Mouse (Mus musculus): ENCODE data around the gene Zfp748. TPM values are rescaled to one million over a fixed set of nuclear protein-coding genes. Genes with fewer than 3 reads are reported as not detected.

Zfp748 gene
- total RNA-seq (2014; rRNA removed) (14.3 and 23.1 TPM in 2 replicates), polyA plus RNA-seq (2015; fragmentation: Nextera tagmentation; extraction: Ambion mirVana) (7.6 and 7.8 TPM in 2 replicates)

DNA sequence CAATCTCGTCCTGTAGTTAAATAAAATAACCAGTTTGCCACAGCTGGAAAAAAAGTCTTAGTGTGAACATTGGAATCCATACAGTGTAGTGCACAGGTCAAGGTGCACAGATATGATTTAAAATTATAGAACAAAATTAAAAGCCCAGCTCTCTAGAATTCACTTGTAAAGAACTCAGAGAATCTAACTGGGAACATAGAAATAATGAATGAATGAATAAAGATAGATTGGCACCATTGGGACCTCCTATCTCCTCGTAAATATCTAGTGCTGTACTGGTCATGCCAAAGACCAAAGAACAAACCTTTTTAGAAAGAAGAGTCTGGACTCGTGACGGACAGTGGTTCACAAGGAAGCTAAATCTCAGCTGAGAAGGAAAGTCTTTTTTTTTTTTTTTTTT is at the start of gene Zfp748:
Gene Zfp748, minus strand, starts transcription at position 101 of the 400 bp plus-strand sequence.
- no peak for TF ChIP-seq CTCF (IDR thresholded peaks at IDR 0.05; ENCODE audit: low read depth)
- Histone ChIP-seq H3K9me3 (ENCODE audit: low read length) (no peaks in the 10 kb centered on the region), H3K4me1 (ENCODE audit: insufficient read depth, low read length) (peaks cover 7% of the 10 kb centered on the region), H3K9ac (replicated peaks; ENCODE audit: low read length) (peak within 1 kb of the TSS; percentile 79), H3K4me3 (ENCODE audit: low read length) (peak within 1 kb of the TSS; percentile 84), H3K4me2 (ENCODE audit: low read depth, low read length) (peak within 1 kb of the TSS; percentile 82), H3K36me3 (ENCODE audit: insufficient read depth, low read length) (no peaks in the 10 kb centered on the region), H3K27me3 (ENCODE audit: insufficient read depth, low read length) (no peaks in the 10 kb centered on the region), H3K27ac (peak within 1 kb of the TSS; percentile 87)
- 72% methylated on average over 4 of the region's 4 CpGs for WGBS
- ATAC-seq: no peak
- no peak for DNase-seq (ENCODE audit: low spot score)

DNA sequence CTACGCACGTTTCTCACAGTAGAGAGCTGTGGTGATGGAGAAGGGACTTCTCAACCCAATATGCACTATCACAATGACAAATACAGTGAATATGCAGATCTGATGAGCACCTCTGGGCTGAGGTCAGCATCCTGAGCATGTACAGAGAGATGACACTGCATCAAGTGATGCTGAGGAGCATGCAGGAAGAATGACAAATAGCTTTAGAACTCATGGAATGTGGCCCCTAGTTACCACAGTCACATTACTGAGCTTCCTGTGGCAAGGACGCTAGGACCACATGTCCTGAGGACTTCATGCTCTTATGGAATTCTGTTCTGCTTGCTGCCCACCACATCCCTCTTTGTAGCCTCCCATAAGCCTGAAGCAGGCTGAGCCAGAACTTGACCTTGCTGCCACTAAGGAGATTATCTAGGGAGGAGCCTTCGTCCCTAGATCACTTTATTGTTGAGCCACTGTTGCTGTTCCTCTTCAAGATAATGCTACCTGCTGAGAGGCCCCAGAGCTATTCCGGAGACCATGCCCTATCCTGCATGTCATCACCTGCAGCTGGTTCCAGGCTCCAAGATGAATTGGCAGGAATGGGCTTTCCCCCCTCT is 19.1 kb upstream of the Zfp748 start:
- no peaks in the 10 kb centered on the region for H3K36me3 ChIP-seq (ENCODE audit: insufficient read depth, low read length)
- no peak overlapping the region for H3K27ac ChIP-seq
- no peak for ATAC-seq
- 74% methylated on average over 5 of the region's 5 CpGs for WGBS
- H3K9ac ChIP-seq (replicated peaks; ENCODE audit: low read length): no peak overlapping the region
- no peak for DNase-seq (ENCODE audit: low spot score)
- H3K4me1 ChIP-seq (ENCODE audit: insufficient read depth, low read length): no peaks in the 10 kb centered on the region
- H3K4me2 ChIP-seq (ENCODE audit: low read depth, low read length): no peak overlapping the region
- H3K9me3 ChIP-seq (ENCODE audit: low read length): no peaks in the 10 kb centered on the region
- TF ChIP-seq CTCF (IDR thresholded peaks at IDR 0.05; ENCODE audit: low read depth): no peak
- H3K27me3 ChIP-seq (ENCODE audit: insufficient read depth, low read length): no peaks in the 10 kb centered on the region
- no peak overlapping the region for H3K4me3 ChIP-seq (ENCODE audit: low read length)

GRCm38 (mm10) chr13:67552505-67553346 is 904 bp downstream of the Zfp748 start:
- WGBS: under 1% methylated on average over 44 of the region's 44 CpGs
- TF ChIP-seq CTCF (IDR thresholded peaks at IDR 0.05; ENCODE audit: low read depth): 0 out of 2 replicates have a peak, but pooled peaks have one; percentile 13
- Histone ChIP-seq H3K4me1 (ENCODE audit: insufficient read depth, low read length) (peaks cover 7% of the 10 kb centered on the region), H3K27me3 (ENCODE audit: insufficient read depth, low read length) (no peaks in the 10 kb centered on the region), H3K27ac (peak overlapping the region; percentile 87), H3K4me3 (ENCODE audit: low read length) (peak overlapping the region; percentile 84), H3K4me2 (ENCODE audit: low read depth, low read length) (peak overlapping the region; percentile 82), H3K9ac (replicated peaks; ENCODE audit: low read length) (peak overlapping the region; percentile 79), H3K36me3 (ENCODE audit: insufficient read depth, low read length) (no peaks in the 10 kb centered on the region), H3K9me3 (ENCODE audit: low read length) (no peaks in the 10 kb centered on the region)
- DNase-seq (ENCODE audit: low spot score) (peak; percentile 95), ATAC-seq (peak; percentile 99)

GRCm38 (mm10) chr13:67545941-67546340 is 7.7 kb downstream of the Zfp748 start:
- Histone ChIP-seq H3K4me2 (ENCODE audit: low read depth, low read length) (no peak overlapping the region), H3K4me1 (ENCODE audit: insufficient read depth, low read length) (no peaks in the 10 kb centered on the region), H3K27ac (no peak overlapping the region), H3K27me3 (ENCODE audit: insufficient read depth, low read length) (no peaks in the 10 kb centered on the region), H3K4me3 (ENCODE audit: low read length) (no peak overlapping the region), H3K9ac (replicated peaks; ENCODE audit: low read length) (no peak overlapping the region), H3K36me3 (ENCODE audit: insufficient read depth, low read length) (peaks cover 21% of the 10 kb centered on the region), H3K9me3 (ENCODE audit: low read length) (no peaks in the 10 kb centered on the region)
- no peak for TF ChIP-seq CTCF (IDR thresholded peaks at IDR 0.05; ENCODE audit: low read depth)
- no peak for DNase-seq (ENCODE audit: low spot score)
- 82% methylated on average over 1 of the region's 1 CpGs for WGBS
- ATAC-seq: no peak

DNA sequence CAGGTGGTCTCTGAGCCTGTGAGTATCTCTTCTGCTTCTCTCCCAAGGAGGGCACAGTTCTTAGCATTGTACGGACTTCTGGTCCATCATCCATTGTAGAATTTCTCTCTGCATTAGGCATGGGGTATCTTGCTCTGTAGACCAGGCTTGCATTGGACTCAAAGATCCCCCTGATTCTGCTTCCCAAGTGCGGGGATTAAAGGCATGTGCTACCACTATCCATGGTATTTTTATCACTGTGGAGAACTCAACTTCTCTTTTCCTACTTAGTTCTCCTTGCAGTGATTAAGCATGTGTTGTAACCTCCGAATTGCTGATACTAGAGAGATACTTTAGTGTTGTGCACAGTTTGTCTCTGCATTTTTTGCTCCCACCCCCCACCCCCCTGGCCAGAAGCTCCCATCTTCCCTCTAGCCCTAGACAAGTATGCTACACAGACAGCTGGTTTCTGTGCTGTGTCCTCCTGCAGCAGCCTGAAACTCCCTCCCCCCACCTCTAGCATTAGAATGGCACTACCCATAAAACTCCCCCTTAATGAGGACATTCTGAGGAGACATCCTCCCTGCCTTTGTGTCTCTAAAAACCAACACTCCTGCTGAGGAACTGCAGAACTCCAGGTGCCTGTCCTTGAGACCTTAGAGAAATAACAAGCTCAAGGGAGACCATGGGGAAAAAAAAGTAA is 26.4 kb downstream of the Zfp748 start:
- no peaks in the 10 kb centered on the region for H3K36me3 ChIP-seq (ENCODE audit: insufficient read depth, low read length)
- DNase-seq (ENCODE audit: low spot score) (no peak), ATAC-seq (no peak)
- no peak for TF ChIP-seq CTCF (IDR thresholded peaks at IDR 0.05; ENCODE audit: low read depth)
- no peak overlapping the region for H3K27ac ChIP-seq
- no peak overlapping the region for H3K4me2 ChIP-seq (ENCODE audit: low read depth, low read length)
- no peak overlapping the region for H3K4me3 ChIP-seq (ENCODE audit: low read length)
- 70% methylated on average over 3 of the region's 3 CpGs for WGBS
- H3K9me3 ChIP-seq (ENCODE audit: low read length): no peaks in the 10 kb centered on the region
- H3K4me1 ChIP-seq (ENCODE audit: insufficient read depth, low read length): peaks cover 9% of the 10 kb centered on the region; the same call in 1 of the 2 replicates
- H3K9ac ChIP-seq (replicated peaks; ENCODE audit: low read length): no peak overlapping the region
- H3K27me3 ChIP-seq (ENCODE audit: insufficient read depth, low read length): no peaks in the 10 kb centered on the region

GRCm38 (mm10) chr13:67525753-67526410 is 27.7 kb downstream of the Zfp748 start, which contains the start of the genes Gm26965 and Zfp87:
Gm26965 (minus strand) TSS chr13:67526151.
Zfp87 (minus strand) TSS chr13:67526177.
- Histone ChIP-seq H3K4me3 (ENCODE audit: low read length) (peak within 1 kb of the TSS; percentile 90), H3K27ac (peak within 1 kb of the TSS; percentile 73), H3K27me3 (ENCODE audit: insufficient read depth, low read length) (no peaks in the 10 kb centered on the region), H3K9me3 (ENCODE audit: low read length) (no peaks in the 10 kb centered on the region), H3K36me3 (ENCODE audit: insufficient read depth, low read length) (no peaks in the 10 kb centered on the region; the same call in 1 of the 2 replicates), H3K9ac (replicated peaks; ENCODE audit: low read length) (peak within 1 kb of the TSS; percentile 77), H3K4me1 (ENCODE audit: insufficient read depth, low read length) (peaks cover 9% of the 10 kb centered on the region; the same call in 1 of the 2 replicates), H3K4me2 (ENCODE audit: low read depth, low read length) (peak within 1 kb of the TSS; percentile 95)
- peak; percentile 97 for DNase-seq (ENCODE audit: low spot score)
- peak; percentile 100 for ATAC-seq
- WGBS: under 1% methylated on average over 27 of the region's 27 CpGs
- peak; percentile 9; the same call in 1 of the 2 replicates for TF ChIP-seq CTCF (IDR thresholded peaks at IDR 0.05; ENCODE audit: low read depth)
